Mouse (Mus musculus): Measurements from ENCODE around the gene Fv1. TPM values are rescaled to one million over a fixed set of nuclear protein-coding genes. Genes with fewer than 3 reads are reported as not detected.
A peak's percentile ranks its signal among the peaks of the same experiment; 100 is the strongest.

Fv1 gene
- polyA plus RNA-seq, 1 experiment from 2014 or later, result 8.8 TPM

DNA sequence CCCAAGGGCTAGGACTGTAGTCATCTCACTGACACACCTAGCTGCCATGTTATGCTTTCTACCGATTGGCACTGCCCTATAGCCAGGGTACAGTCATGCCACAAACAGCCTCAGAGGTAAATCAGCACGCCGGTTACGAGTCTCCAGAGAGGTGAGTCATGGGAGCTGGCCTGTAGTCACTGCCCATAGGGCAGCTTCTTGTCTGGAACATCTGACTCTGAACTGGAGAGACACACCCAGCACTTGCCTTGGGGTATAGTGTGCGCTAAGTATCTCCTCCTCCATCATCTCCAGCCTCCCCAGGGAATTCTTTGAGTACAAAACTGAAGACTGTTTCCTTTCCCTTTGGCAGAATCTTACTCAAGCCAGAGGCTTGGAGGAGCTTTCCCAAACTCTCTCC, 37.5 kb downstream of the Fv1 start:
- ATAC-seq (ENCODE audit: insufficient read depth, low FRiP score, low read depth), result no peak
- H3K27ac ChIP-seq, result no peak overlapping the region
- no peak overlapping the region for H3K9ac ChIP-seq
- H3K4me2 ChIP-seq, result no peak overlapping the region
- peaks cover 16% of the 10 kb centered on the region for H3K4me1 ChIP-seq
- no peaks in the 10 kb centered on the region for H3K36me3 ChIP-seq
- H3K9me3 ChIP-seq, result no peaks in the 10 kb centered on the region
- H3K4me3 ChIP-seq (replicated peaks), result no peak overlapping the region
- H3K27me3 ChIP-seq (replicated peaks), result no peaks in the 10 kb centered on the region
- 80% methylated on average over 5 of the region's 5 CpGs for WGBS

- Histone ChIP-seq H3K4me1 (peaks cover 3% of the 10 kb centered on the region; the same call in 1 of the 2 replicates), H3K27me3 (replicated peaks) (no peaks in the 10 kb centered on the region), H3K4me2 (no peak overlapping the region), H3K27ac (no peak overlapping the region), H3K9me3 (no peaks in the 10 kb centered on the region), H3K36me3 (0 out of 2 replicates have a peak, but pooled peaks cover 3% of the 10 kb centered on the region), H3K9ac (no peak overlapping the region), H3K4me3 (replicated peaks) (no peak overlapping the region)
- 86% methylated on average over 5 of the region's 5 CpGs for WGBS
- ATAC-seq (ENCODE audit: insufficient read depth, low FRiP score, low read depth), result no peak
Observed at GRCm38 (mm10) chr4:147909486-147909885, 40.7 kb downstream of the Fv1 start.

DNA sequence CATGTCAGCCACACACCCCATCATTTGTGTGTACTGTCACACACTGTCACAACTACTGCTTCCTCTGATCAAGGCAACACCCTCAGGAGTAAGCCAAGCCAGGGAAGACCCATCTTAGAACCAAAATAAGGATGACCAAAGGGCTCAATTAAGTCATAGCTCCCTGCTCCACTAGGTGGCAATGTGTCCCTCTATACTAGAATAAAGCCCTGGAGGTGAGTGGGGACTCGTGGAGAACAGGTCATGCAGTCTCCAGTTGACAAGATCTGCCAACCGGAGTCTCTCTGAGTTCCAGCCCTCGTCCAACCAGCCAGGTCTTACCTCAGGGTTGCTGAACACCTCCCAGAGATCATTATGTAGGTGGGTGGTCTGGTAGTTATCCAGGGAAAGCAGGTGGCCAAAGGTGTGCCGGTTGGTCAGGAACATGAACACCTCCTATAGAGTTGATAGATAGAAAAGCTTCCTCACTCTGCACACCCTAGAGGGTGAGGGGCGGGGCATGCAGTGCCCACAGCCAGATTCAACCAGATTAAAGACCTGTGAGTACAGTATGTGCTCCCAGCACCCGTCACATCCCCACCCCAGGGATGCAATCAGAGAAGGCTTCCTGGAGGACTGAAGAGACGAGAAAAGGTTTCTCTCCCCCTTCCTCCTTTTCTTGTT, 49.8 kb downstream of the Fv1 start:
- H3K4me2 ChIP-seq, result no peak overlapping the region
- no peak overlapping the region for H3K4me3 ChIP-seq (replicated peaks)
- 56% methylated on average over 7 of the region's 7 CpGs for WGBS
- no peaks in the 10 kb centered on the region for H3K4me1 ChIP-seq
- peak; percentile 30; the same call in 1 of the 2 replicates for ATAC-seq (ENCODE audit: insufficient read depth, low FRiP score, low read depth)
- no peak overlapping the region for H3K27ac ChIP-seq
- H3K9ac ChIP-seq, result no peak overlapping the region
- H3K36me3 ChIP-seq, result peaks cover 4% of the 10 kb centered on the region; the same call in 1 of the 2 replicates
- H3K27me3 ChIP-seq (replicated peaks), result no peaks in the 10 kb centered on the region
- no peaks in the 10 kb centered on the region for H3K9me3 ChIP-seq

Other genes starting within 250 kb of the Fv1 start
- gene Zfp979, start 226.5 kb upstream of the Fv1 start, polyA plus RNA-seq (2015; fragmentation: Nextera tagmentation; extraction: Ambion mirVana), result 2.4 and 2.6 TPM in 2 replicates
- not detected in 2 replicates for gene Zfp534, start 166.4 kb upstream of the Fv1 start, polyA plus RNA-seq (2015; fragmentation: Nextera tagmentation; extraction: Ambion mirVana)
- gene Zfp984, start 59.2 kb upstream of the Fv1 start, polyA plus RNA-seq (2015; fragmentation: Nextera tagmentation; extraction: Ambion mirVana), result 8.6 and 9.3 TPM in 2 replicates
- 4.4 and 5.7 TPM in 2 replicates for gene Zfp933, start 20.6 kb upstream of the Fv1 start, polyA plus RNA-seq (2015; fragmentation: Nextera tagmentation; extraction: Ambion mirVana)
- gene Miip, start 163 bp upstream of the Fv1 start, polyA plus RNA-seq (2015; fragmentation: Nextera tagmentation; extraction: Ambion mirVana), result 34.6 and 37.6 TPM in 2 replicates
- 32.1 and 37.8 TPM in 2 replicates for gene Mfn2, start 35.7 kb downstream of the Fv1 start, polyA plus RNA-seq (2015; fragmentation: Nextera tagmentation; extraction: Ambion mirVana)
- gene Plod1, start 67.8 kb downstream of the Fv1 start, polyA plus RNA-seq (2015; fragmentation: Nextera tagmentation; extraction: Ambion mirVana), result 43.7 and 47.9 TPM in 2 replicates
- 17.4 and 17.7 TPM in 2 replicates for gene 2510039O18Rik, start 71.9 kb downstream of the Fv1 start, polyA plus RNA-seq (2015; fragmentation: Nextera tagmentation; extraction: Ambion mirVana)
- 0.23 TPM in 1 of 2 replicates, not detected in the other for gene Nppb, start 116.8 kb downstream of the Fv1 start, polyA plus RNA-seq (2015; fragmentation: Nextera tagmentation; extraction: Ambion mirVana)
- gene Nppa, start 131.7 kb downstream of the Fv1 start, polyA plus RNA-seq (2015; fragmentation: Nextera tagmentation; extraction: Ambion mirVana), result 2.4 and 2.6 TPM in 2 replicates
- 5.1 and 6.1 TPM in 2 replicates for gene Clcn6, start 169.8 kb downstream of the Fv1 start, polyA plus RNA-seq (2015; fragmentation: Nextera tagmentation; extraction: Ambion mirVana)
- 16.7 and 20.9 TPM in 2 replicates for gene Mthfr, start 170.1 kb downstream of the Fv1 start, polyA plus RNA-seq (2015; fragmentation: Nextera tagmentation; extraction: Ambion mirVana)
- 13.7 and 14.1 TPM in 2 replicates for gene Agtrap, start 219.1 kb downstream of the Fv1 start, polyA plus RNA-seq (2015; fragmentation: Nextera tagmentation; extraction: Ambion mirVana)

Measured in stomach, embryonic 15.5 days (tissue).